Mouse (Mus musculus) embryonic facial prominence, embryonic 14.5 days (tissue): ENCODE measurements around the gene Sfrp4. TPM values are rescaled to one million over a fixed set of nuclear protein-coding genes. Genes with fewer than 3 reads are reported as not detected.

ENCODE experiments used
- ATAC-seq: fragments of 200-750 bp; cut with Nextera tagmentation; 2 replicates; pipeline ENCODE4 v1.8.0; 2017; ENCODE audit warnings: low read depth, moderate number of reproducible peaks, moderate TSS enrichment
- DNase-seq: peaks from one replicate; pipeline ENCODE4 v3.0.0-alpha.2; 2015; ENCODE audit warnings: low spot score
- H3K27ac ChIP-seq: fragments of 300-500 bp; sonication (generic); replicated peaks from 2 replicates; pipeline ENCODE4 v1.5.1; 2014; ENCODE audit warnings: low read depth, mild to moderate bottlenecking, low read length, moderate library complexity
- H3K27me3 ChIP-seq: fragments of 300-500 bp; sonication (generic); replicated peaks from 2 replicates; pipeline ENCODE4 v1.6.1; 2014; ENCODE audit warnings: low read length; ENCODE audit not compliant: control insufficient read depth, insufficient read depth
- H3K36me3 ChIP-seq: fragments of 300-500 bp; sonication (generic); 2 replicates; pipeline ENCODE4 v1.6.1; 2014; ENCODE audit warnings: low read length, mixed read lengths; ENCODE audit not compliant: control insufficient read depth, insufficient read depth
- H3K4me1 ChIP-seq: fragments of 300-500 bp; sonication (generic); 2 replicates; pipeline ENCODE4 v1.6.1; 2014; ENCODE audit warnings: antibody characterized with exemption, low read length; ENCODE audit not compliant: control insufficient read depth, insufficient read depth
- H3K4me2 ChIP-seq: fragments of 300-500 bp; sonication (generic); 2 replicates; pipeline ENCODE4 v1.6.1; 2014; ENCODE audit warnings: low read depth, mild to moderate bottlenecking, low read length, moderate library complexity, mixed read lengths
- H3K4me3 ChIP-seq: fragments of 300-500 bp; sonication (generic); 2 replicates; pipeline ENCODE4 v1.5.1; 2014; ENCODE audit warnings: low read depth, mild to moderate bottlenecking, low read length
- H3K9ac ChIP-seq: fragments of 300-500 bp; sonication (generic); 2 replicates; pipeline ENCODE4 v1.6.1; 2014; ENCODE audit warnings: low read depth, mild to moderate bottlenecking, low read length, moderate library complexity, mixed read lengths
- H3K9me3 ChIP-seq: fragments of 300-500 bp; sonication (generic); 2 replicates; pipeline ENCODE4 v1.6.1; 2016; ENCODE audit warnings: low read length; ENCODE audit not compliant: control insufficient read depth
- WGBS: fragments of 180-500 bp; shearing (Covaris S2); extraction: QIAGEN DNeasy Blood & Tissue Kit; methylation state at CpG from one replicate; pipeline ENCODE4 v1.1.7; 2014; 5-methylcytosine and 5-hydroxymethylcytosine counted together
- polyA plus RNA-seq: library from polyadenylated mRNA; unstranded; fragments of >200 nt; fragmentation: Nextera tagmentation; extraction: Ambion mirVana; gene quantifications from 2 replicates; pipeline ENCODE4 v1.2.1, GENCODE M21; 2014

Gene Sfrp4
- polyA plus RNA-seq, 1 experiment from 2014 or later, result 25.6 TPM

- DNase-seq (no peak), ATAC-seq (no peak)
- Histone ChIP-seq H3K27ac (no peak overlapping the region), H3K4me1 (no peaks in the 10 kb centered on the region), H3K9me3 (no peaks in the 10 kb centered on the region), H3K9ac (no peak overlapping the region), H3K4me2 (no peak overlapping the region), H3K36me3 (no peaks in the 10 kb centered on the region), H3K4me3 (no peak overlapping the region), H3K27me3 (no peaks in the 10 kb centered on the region)
These were observed 18.0 kb upstream of the Sfrp4 start for GRCm38 (mm10) chr13:19604916-19605315.

- Histone ChIP-seq H3K27me3 (no peaks in the 10 kb centered on the region), H3K4me1 (no peaks in the 10 kb centered on the region), H3K9ac (no peak overlapping the region), H3K4me2 (no peak overlapping the region), H3K36me3 (no peaks in the 10 kb centered on the region), H3K4me3 (no peak overlapping the region), H3K27ac (no peak overlapping the region), H3K9me3 (no peaks in the 10 kb centered on the region)
- ATAC-seq (no peak), DNase-seq (no peak)
These were observed 14.8 kb upstream of the Sfrp4 start for GRCm38 (mm10) chr13:19608120-19608519.

GRCm38 (mm10) chr13:19612348-19612747, 10.6 kb upstream of the Sfrp4 start:
- H3K4me2 ChIP-seq, result no peak overlapping the region
- H3K27ac ChIP-seq, result no peak overlapping the region
- no peak for ATAC-seq
- H3K9me3 ChIP-seq, result no peaks in the 10 kb centered on the region
- DNase-seq, result no peak
- no peaks in the 10 kb centered on the region for H3K36me3 ChIP-seq
- H3K9ac ChIP-seq, result no peak overlapping the region
- H3K4me3 ChIP-seq, result no peak overlapping the region
- H3K27me3 ChIP-seq, result no peaks in the 10 kb centered on the region
- 72% methylated on average over 1 of the region's 1 CpGs for WGBS
- no peaks in the 10 kb centered on the region for H3K4me1 ChIP-seq

GRCm38 (mm10) chr13:19612963-19613362, 9.9 kb upstream of the Sfrp4 start:
- no peak for ATAC-seq
- no peak for DNase-seq
- no peaks in the 10 kb centered on the region for H3K4me1 ChIP-seq
- no peak overlapping the region for H3K27ac ChIP-seq
- H3K9ac ChIP-seq, result no peak overlapping the region
- no peaks in the 10 kb centered on the region for H3K36me3 ChIP-seq
- no peak overlapping the region for H3K4me2 ChIP-seq
- H3K4me3 ChIP-seq, result no peak overlapping the region
- 79% methylated on average over 3 of the region's 3 CpGs for WGBS
- H3K27me3 ChIP-seq, result no peaks in the 10 kb centered on the region
- no peaks in the 10 kb centered on the region for H3K9me3 ChIP-seq

- no peak overlapping the region for H3K4me2 ChIP-seq
- H3K9me3 ChIP-seq, result no peaks in the 10 kb centered on the region
- no peak overlapping the region for H3K27ac ChIP-seq
- H3K4me3 ChIP-seq, result no peak overlapping the region
- no peaks in the 10 kb centered on the region for H3K4me1 ChIP-seq
- no peak overlapping the region for H3K9ac ChIP-seq
- DNase-seq, result peak; percentile 69
- no peaks in the 10 kb centered on the region for H3K36me3 ChIP-seq
- 61% methylated on average over 1 of the region's 1 CpGs for WGBS
- peak; percentile 37; the same call in 1 of the 2 replicates for ATAC-seq
- no peaks in the 10 kb centered on the region for H3K27me3 ChIP-seq
These were observed 9.5 kb upstream of the Sfrp4 start for GRCm38 (mm10) chr13:19613426-19613825.

GRCm38 (mm10) chr13:19614311-19614710, 8.6 kb upstream of the Sfrp4 start:
- H3K36me3 ChIP-seq, result no peaks in the 10 kb centered on the region
- no peaks in the 10 kb centered on the region for H3K4me1 ChIP-seq
- no peaks in the 10 kb centered on the region for H3K27me3 ChIP-seq
- no peak for DNase-seq
- no peak overlapping the region for H3K4me3 ChIP-seq
- no peaks in the 10 kb centered on the region for H3K9me3 ChIP-seq
- no peak for ATAC-seq
- no peak overlapping the region for H3K4me2 ChIP-seq
- 86% methylated on average over 1 of the region's 1 CpGs for WGBS
- H3K9ac ChIP-seq, result no peak overlapping the region
- no peak overlapping the region for H3K27ac ChIP-seq

- Histone ChIP-seq H3K9ac (no peak overlapping the region), H3K27ac (no peak overlapping the region), H3K4me3 (no peak overlapping the region), H3K4me2 (peak overlapping the region; percentile 94), H3K9me3 (no peaks in the 10 kb centered on the region), H3K36me3 (no peaks in the 10 kb centered on the region), H3K27me3 (no peaks in the 10 kb centered on the region; the same call in 1 of the 2 replicates), H3K4me1 (0 out of 2 replicates have a peak, but pooled peaks cover under 1% of the 10 kb centered on the region)
- WGBS, result 96% methylated on average over 4 of the region's 4 CpGs
- DNase-seq (no peak), ATAC-seq (no peak)
These were observed 4.8 kb upstream of the Sfrp4 start for GRCm38 (mm10) chr13:19618081-19618480.

- ATAC-seq (peak; percentile 19; the same call in 1 of the 2 replicates), DNase-seq (peak; percentile 43)
- Histone ChIP-seq H3K4me3 (peak overlapping the region; percentile 68), H3K27me3 (peaks cover 7% of the 10 kb centered on the region), H3K27ac (peak overlapping the region; percentile 69; the same call in 1 of the 2 replicates), H3K4me2 (peak overlapping the region; percentile 94), H3K4me1 (peaks cover 6% of the 10 kb centered on the region; the same call in 1 of the 2 replicates), H3K9me3 (no peaks in the 10 kb centered on the region), H3K36me3 (no peaks in the 10 kb centered on the region), H3K9ac (peak overlapping the region; percentile 78)
- 5% methylated on average over 5 of the region's 5 CpGs for WGBS
These were observed 4.1 kb upstream of the Sfrp4 start for GRCm38 (mm10) chr13:19618841-19619215.

GRCm38 (mm10) chr13:19619216-19619927, 3.5 kb upstream of the Sfrp4 start, which contains the start of gene Epdr1:
Gene Epdr1 (minus strand): TSS chr13:19619927.
- H3K9me3 ChIP-seq, result no peaks in the 10 kb centered on the region
- peak within 1 kb of the TSS; percentile 69; the same call in 1 of the 2 replicates for H3K27ac ChIP-seq
- H3K4me3 ChIP-seq, result peak within 1 kb of the TSS; percentile 68
- WGBS, result under 1% methylated on average over 24 of the region's 46 CpGs
- H3K27me3 ChIP-seq, result peaks cover 8% of the 10 kb centered on the region
- DNase-seq (peak; percentile 92), ATAC-seq (peak; percentile 86)
- peaks cover 6% of the 10 kb centered on the region; the same call in 1 of the 2 replicates for H3K4me1 ChIP-seq
- no peaks in the 10 kb centered on the region for H3K36me3 ChIP-seq
- H3K9ac ChIP-seq, result peak within 1 kb of the TSS; percentile 78
- H3K4me2 ChIP-seq, result peak within 1 kb of the TSS; percentile 94
